Comparison of ENCODE assay signal across 8 mouse cellular contexts in the genomic region with DNA sequence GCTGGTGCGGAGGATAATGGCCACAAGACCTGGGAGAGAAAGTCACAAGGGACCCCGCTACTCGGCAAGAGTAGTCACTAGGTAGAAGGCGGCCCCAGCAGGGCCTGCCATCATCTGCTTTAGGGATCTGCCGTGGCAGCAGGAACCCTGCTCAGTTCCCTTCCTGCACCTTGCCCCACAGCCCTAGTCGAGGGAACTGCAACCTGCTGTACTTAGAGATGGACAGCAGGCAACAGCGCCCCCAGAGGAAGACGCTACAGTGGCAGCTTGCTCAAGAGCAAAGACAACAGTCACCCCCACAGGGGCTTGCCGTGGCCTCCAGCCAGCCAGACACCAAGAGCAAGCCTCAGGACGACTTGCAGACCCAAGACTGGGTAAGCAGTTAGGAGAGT. TPM values are rescaled to one million over a fixed set of nuclear protein-coding genes. Genes with fewer than 3 reads are reported as not detected.
DNase-seq lines count a peak whose midpoint lies in the region; ATAC-seq lines count a peak whose summit lies in the region.

No protein-coding gene starts in this region.

- H3K4me1 ChIP-seq in brown adipose tissue, adult 24 weeks (ENCODE audit: control insufficient read depth, insufficient read depth, insufficient read length, low read length): no peaks in the 10 kb centered on the region
- peaks cover 14 to 20% of the 10 kb centered on the region in 2 experiments for H3K4me1 ChIP-seq in heart, embryonic 14.5 days (ENCODE audit: control insufficient read depth in 2 of 2, insufficient read depth in 2 of 2, low read length in 2 of 2)
- peaks cover 29% of the 10 kb centered on the region for H3K4me1 ChIP-seq in liver, embryonic 13.5 days (replicated peaks)
- peaks cover 21% of the 10 kb centered on the region for H3K4me1 ChIP-seq in stomach, embryonic 16.5 days (ENCODE audit: control insufficient read depth, insufficient read depth, low read length)

- H3K9me3 ChIP-seq in heart, embryonic 14.5 days (ENCODE audit: control insufficient read depth, low read length): no peaks in the 10 kb centered on the region
- no peaks in the 10 kb centered on the region for H3K9me3 ChIP-seq in liver, embryonic 13.5 days (replicated peaks)
- no peaks in the 10 kb centered on the region for H3K9me3 ChIP-seq in stomach, embryonic 16.5 days (replicated peaks; ENCODE audit: control insufficient read depth, low read length)

- DNase-seq in CD4-positive, CD25-positive, alpha-beta regulatory T cell, adult 2 months (ENCODE audit: low read depth, low spot score): peak; percentile 95
- peak; percentile 33 for DNase-seq in fibroblast of lung, adult 2 months (ENCODE audit: low read depth)
- DNase-seq in kidney, postnatal 14 days: peak; percentile 90
- DNase-seq in liver, embryonic 13.5 days: peak; percentile 77
- DNase-seq in neural tube, embryonic 10.5 days (ENCODE audit: extremely low spot score, low spot score): peak; percentile 88

- H3K9ac ChIP-seq in heart, embryonic 14.5 days (ENCODE audit: low read length): peak overlapping the region; percentile 79
- H3K9ac ChIP-seq in liver, embryonic 13.5 days: peak overlapping the region; percentile 75
- peak overlapping the region; percentile 79 for H3K9ac ChIP-seq in stomach, embryonic 16.5 days (ENCODE audit: low read length)

- H3K27ac ChIP-seq in brown adipose tissue, adult 24 weeks (replicated peaks; ENCODE audit: low read depth, low read length): peak overlapping the region; percentile 90
- H3K27ac ChIP-seq in heart, embryonic 14.5 days (replicated peaks in 1 of 2; ENCODE audit: control insufficient read depth in 1 of 2, insufficient read depth in 1 of 2, low read depth in 2 of 2, low read length in 2 of 2): peak overlapping the region; percentile 90 to 97; a peak in 3 of 4 replicates
- H3K27ac ChIP-seq in liver, embryonic 13.5 days: peak overlapping the region; percentile 79
- H3K27ac ChIP-seq in stomach, embryonic 16.5 days (ENCODE audit: low read length): peak overlapping the region; percentile 91

- 5% methylated on average over 10 of the region's 10 CpGs for WGBS in heart, embryonic 14.5 days
- 4% methylated on average over 10 of the region's 10 CpGs for WGBS in liver, embryonic 13.5 days (ENCODE audit: insufficient replicate concordance)
- 6% methylated on average over 10 of the region's 10 CpGs for WGBS in stomach, embryonic 16.5 days

- peak overlapping the region; percentile 96 for H3K4me2 ChIP-seq in heart, embryonic 14.5 days (ENCODE audit: low read length)
- H3K4me2 ChIP-seq in liver, embryonic 13.5 days: peak overlapping the region; percentile 92
- peak overlapping the region; percentile 96 for H3K4me2 ChIP-seq in stomach, embryonic 16.5 days (ENCODE audit: low read depth, low read length)

- peak overlapping the region; percentile 72 for H3K4me3 ChIP-seq in brown adipose tissue, adult 24 weeks (ENCODE audit: insufficient read depth, low read depth, low read length)
- H3K4me3 ChIP-seq in heart, embryonic 14.5 days (ENCODE audit: control insufficient read depth in 1 of 2, insufficient read depth in 1 of 2, low read depth in 1 of 2, low read length in 2 of 2): peak overlapping the region; percentile 45 to 51
- H3K4me3 ChIP-seq in liver, embryonic 13.5 days (replicated peaks): peak overlapping the region; percentile 63
- H3K4me3 ChIP-seq in stomach, embryonic 16.5 days (replicated peaks; ENCODE audit: low read length): peak overlapping the region; percentile 56

- peak; percentile 66 for ATAC-seq in heart, embryonic 14.5 days (ENCODE audit: insufficient number of reproducible peaks, insufficient read depth, low FRiP score, low read depth)
- peak; percentile 79 for ATAC-seq in liver, embryonic 13.5 days (ENCODE audit: low read depth)
- ATAC-seq in stomach, embryonic 16.5 days (ENCODE audit: insufficient read depth, low FRiP score): peak; percentile 76; the same call in 1 of the 2 replicates

- peaks cover 21% of the 10 kb centered on the region for H3K36me3 ChIP-seq in heart, embryonic 14.5 days (ENCODE audit: control insufficient read depth, insufficient read depth, low read length)
- peaks cover 16% of the 10 kb centered on the region for H3K36me3 ChIP-seq in liver, embryonic 13.5 days
- H3K36me3 ChIP-seq in stomach, embryonic 16.5 days (ENCODE audit: control insufficient read depth, insufficient read depth, low read length): peaks cover 9% of the 10 kb centered on the region

- H3K27me3 ChIP-seq in heart, embryonic 14.5 days (ENCODE audit: control insufficient read depth, insufficient read depth, low read length): no peaks in the 10 kb centered on the region
- H3K27me3 ChIP-seq in liver, embryonic 13.5 days: no peaks in the 10 kb centered on the region
- H3K27me3 ChIP-seq in stomach, embryonic 16.5 days (ENCODE audit: control insufficient read depth, insufficient read depth, low read length): no peaks in the 10 kb centered on the region

RNA-seq across cellular contexts. Expression of a gene that starts 0.8 kb away (rescaled TPM):
- polyA plus RNA-seq in brown adipose tissue, adult 24 weeks (2012; ENCODE audit: insufficient read depth, insufficient read length, missing spikeins): not detected in 2 replicates
- polyA plus RNA-seq in heart, embryonic 14.5 days (2014; fragmentation: Nextera tagmentation; extraction: Ambion mirVana): not detected in 2 replicates
- not detected in 2 replicates for polyA plus RNA-seq in liver, embryonic 13.5 days (2015; fragmentation: Nextera tagmentation; extraction: Ambion mirVana)
- polyA plus RNA-seq in stomach, embryonic 16.5 days (2015; fragmentation: Nextera tagmentation; extraction: Ambion mirVana): not detected in 2 replicates

RNA-seq across cellular contexts. Expression of a gene that starts 23.0 kb away (rescaled TPM):
- 19.6 and 20.6 TPM in 2 replicates for polyA plus RNA-seq in brown adipose tissue, adult 24 weeks (2012; ENCODE audit: insufficient read depth, insufficient read length, missing spikeins)
- polyA plus RNA-seq in heart, embryonic 14.5 days (2014; fragmentation: Nextera tagmentation; extraction: Ambion mirVana): 14.6 and 15.5 TPM in 2 replicates
- polyA plus RNA-seq in liver, embryonic 13.5 days (2015; fragmentation: Nextera tagmentation; extraction: Ambion mirVana): 4.8 and 6.1 TPM in 2 replicates
- polyA plus RNA-seq in stomach, embryonic 16.5 days (2015; fragmentation: Nextera tagmentation; extraction: Ambion mirVana): 8.9 and 10.8 TPM in 2 replicates

Comparison
In these comparisons a context has a peak if more than half of its experiments do, and no peak if none do; other contexts are left out.
1. Peak in every context shown above with its lines: DNase-seq, ATAC-seq, H3K4me3 ChIP-seq and H3K27ac ChIP-seq.
2. DNase-seq: peak in every context shown above with its lines; median percentile 95 in CD4-positive, CD25-positive, alpha-beta regulatory T cell, adult 2 months; 90 in kidney, postnatal 14 days; 88 in neural tube, embryonic 10.5 days; 77 in liver, embryonic 13.5 days; 33 in fibroblast of lung, adult 2 months.